ENCODE assay signal across 1 mouse cellular context in the genomic region with DNA sequence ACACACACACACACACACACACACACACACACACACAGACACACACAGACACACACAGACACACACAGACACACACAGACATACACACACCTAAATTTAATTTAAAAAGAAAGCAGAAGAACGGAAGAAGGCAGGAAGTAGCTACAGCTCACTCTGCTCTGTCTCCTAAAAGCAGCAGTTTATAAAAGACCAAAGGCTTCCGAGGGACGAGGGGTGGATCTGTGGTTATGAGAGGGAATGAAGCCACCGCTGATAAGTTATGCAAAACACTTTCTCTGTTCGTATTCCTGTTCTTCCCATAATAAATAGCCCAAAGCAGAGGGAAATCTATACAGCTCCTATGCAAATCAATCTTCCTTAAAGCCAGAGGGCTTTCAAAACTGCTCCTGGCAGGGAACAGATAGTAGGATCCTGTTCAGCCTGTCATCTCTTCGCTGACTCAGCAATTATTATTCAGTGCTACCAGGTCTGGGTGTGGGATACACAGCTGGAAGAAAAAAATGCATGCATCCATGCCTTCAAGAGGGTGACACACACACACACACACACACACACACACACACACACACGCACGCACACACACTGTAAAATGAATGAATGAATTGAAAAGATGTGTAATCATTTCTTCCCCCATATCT.
TF ChIP-seq lines count a peak whose summit lies in the region.

No protein-coding gene starts in this region.

TF ChIP-seq in CH12.LX, 34 proteins besides CTCF, POLR2A, EP300 and RAD21:
- TF ChIP-seq MAFK (IDR thresholded peaks at IDR 0.05; ENCODE audit: insufficient replicate concordance, low read length), result peak; percentile 99
- no peak for TF ChIP-seq POLR2AphosphoS2 (IDR thresholded peaks at IDR 0.05; ENCODE audit: low read depth, low read length)
- no peak for TF ChIP-seq JUN (IDR thresholded peaks at IDR 0.05; ENCODE audit: insufficient read depth, low read depth, low read length)
